Mouse (Mus musculus) CH12.LX (cell line): Measurements from ENCODE around the gene 4931406P16Rik. TPM values are rescaled to one million over a fixed set of nuclear protein-coding genes. Genes with fewer than 3 reads are reported as not detected.

Experiments used
- DNase-seq: peaks from one replicate; pipeline ENCODE4 v3.0.0-alpha.2; 2013; ENCODE audit errors: extremely low read depth
- H3K27ac ChIP-seq: 2 replicates; pipeline ENCODE4 v1.5.1; 2012; ENCODE audit warnings: low read depth, mild to moderate bottlenecking, control low read depth, moderate library complexity; ENCODE audit not compliant: insufficient read depth
- H3K27me3 ChIP-seq: replicated peaks from 2 replicates; pipeline ENCODE3; 2012; ENCODE audit warnings: inconsistent platforms
- H3K36me3 ChIP-seq, 2 experiments: replicated peaks in 1 of 2; 2 replicates each; pipeline versions ENCODE3 to v1.6.1; 2012; ENCODE audit warnings: inconsistent platforms in 1 of 2, low read length in 1 of 2, mild to moderate bottlenecking in 1 of 2, mixed read lengths in 1 of 2, moderate library complexity in 1 of 2; ENCODE audit not compliant: control insufficient read depth in 1 of 2, insufficient read depth in 1 of 2
- H3K4me1 ChIP-seq, 2 experiments: 2 replicates each; pipeline ENCODE4 v1.6.1; 2012; ENCODE audit warnings: inconsistent platforms in 1 of 2, moderate library complexity in 1 of 2; ENCODE audit not compliant: insufficient read depth in 2 of 2, control insufficient read depth in 1 of 2
- H3K4me2 ChIP-seq: 2 replicates; pipeline ENCODE4 v1.6.1; 2012; ENCODE audit warnings: low read depth, mild to moderate bottlenecking, control low read depth; ENCODE audit not compliant: poor library complexity, insufficient read depth, severe bottlenecking
- H3K4me3 ChIP-seq, 3 experiments: fragments of 150-350 bp in 1 of 3; sonication (generic) in 1 of 3; replicated peaks in 1 of 3; 2 replicates each; pipeline versions ENCODE3 to v1.5.1; 2011 to 2012; ENCODE audit warnings: low read depth in 2 of 3, low read length in 2 of 3, mild to moderate bottlenecking in 2 of 3, moderate library complexity in 2 of 3, control low read depth in 1 of 3, improper control_type of control experiment in 1 of 3, inconsistent platforms in 1 of 3, mixed read lengths in 1 of 3; ENCODE audit not compliant: poor library complexity in 1 of 3
- H3K79me2 ChIP-seq: replicated peaks from 2 replicates; pipeline ENCODE4 v1.6.1; 2012; ENCODE audit warnings: mild to moderate bottlenecking, moderate library complexity; ENCODE audit not compliant: control insufficient read depth, poor library complexity, insufficient read depth, severe bottlenecking; ENCODE audit errors: extremely low read depth
- H3K9ac ChIP-seq: 2 replicates; pipeline ENCODE4 v1.6.1; 2012; ENCODE audit warnings: low read depth, mild to moderate bottlenecking, control low read depth, moderate library complexity; ENCODE audit not compliant: insufficient read depth
- H3K9me3 ChIP-seq: replicated peaks from 2 replicates; pipeline ENCODE3; 2012; ENCODE audit warnings: low read length, inconsistent platforms, mixed read lengths
- BHLHE40 ChIP-seq: IDR thresholded peaks from 2 replicates; pipeline ENCODE4 v1.6.1; 2011; ENCODE audit warnings: mild to moderate bottlenecking, low read depth, low read length, improper control_type of control experiment
- CHD1 ChIP-seq: IDR thresholded peaks from 2 replicates; pipeline ENCODE4 v1.6.1; 2012; ENCODE audit warnings: low read depth, low read length, improper control_type of control experiment, inconsistent platforms
- CHD2 ChIP-seq: IDR thresholded peaks from 2 replicates; pipeline ENCODE4 v1.6.1; 2011; ENCODE audit warnings: low read length, improper control_type of control experiment
- CTCF ChIP-seq, 2 experiments: IDR thresholded peaks in 1 of 2; conservative IDR thresholded peaks in 1 of 2; 2 replicates each; pipeline ENCODE4 v1.5.1; 2011 to 2012; ENCODE audit warnings: low read depth in 2 of 2, low read length in 2 of 2, improper control_type of control experiment in 1 of 2, inconsistent platforms in 1 of 2, mild to moderate bottlenecking in 1 of 2, moderate library complexity in 1 of 2
- ELF1 ChIP-seq: IDR thresholded peaks from 2 replicates; pipeline ENCODE4 v1.6.1; 2014; ENCODE audit warnings: low read depth, mild to moderate bottlenecking, inconsistent platforms, low read length, improper control_type of control experiment
- EP300 ChIP-seq: IDR thresholded peaks from 2 replicates; pipeline ENCODE4 v1.6.1; 2011; ENCODE audit warnings: low read length, improper control_type of control experiment
- ETS1 ChIP-seq: conservative IDR thresholded peaks from 2 replicates; pipeline ENCODE4 v1.6.1; 2012; ENCODE audit warnings: low read depth, mild to moderate bottlenecking, inconsistent platforms, low read length, improper control_type of control experiment, moderate library complexity
- GABPA ChIP-seq: IDR thresholded peaks from 2 replicates; pipeline ENCODE4 v1.6.1; 2012; ENCODE audit warnings: low read depth, low read length, improper control_type of control experiment, inconsistent platforms; ENCODE audit not compliant: insufficient replicate concordance
- HCFC1 ChIP-seq: IDR thresholded peaks from 2 replicates; pipeline ENCODE4 v1.6.1; 2012; ENCODE audit warnings: low read depth, mild to moderate bottlenecking, inconsistent platforms, low read length, improper control_type of control experiment
- IRF4 ChIP-seq: IDR thresholded peaks from 2 replicates; pipeline ENCODE4 v1.6.1; 2014; ENCODE audit warnings: low read depth, mild to moderate bottlenecking, inconsistent platforms, low read length, improper control_type of control experiment
- JUN ChIP-seq: IDR thresholded peaks from 2 replicates; pipeline ENCODE4 v1.6.1; 2011; ENCODE audit warnings: low read depth, mild to moderate bottlenecking, low read length, improper control_type of control experiment, moderate library complexity; ENCODE audit not compliant: insufficient read depth
- JUND ChIP-seq: conservative IDR thresholded peaks from 2 replicates; pipeline ENCODE4 v1.6.1; 2011; ENCODE audit warnings: low read depth, low read length, improper control_type of control experiment
- KAT2A ChIP-seq: IDR thresholded peaks from 2 replicates; pipeline ENCODE4 v1.6.1; 2012; ENCODE audit warnings: low read length, improper control_type of control experiment, inconsistent platforms; ENCODE audit not compliant: insufficient replicate concordance
- MAFK ChIP-seq: IDR thresholded peaks from 2 replicates; pipeline ENCODE4 v1.6.1; 2011; ENCODE audit warnings: low read length, improper control_type of control experiment; ENCODE audit not compliant: insufficient replicate concordance
- MAX ChIP-seq: IDR thresholded peaks from 2 replicates; pipeline ENCODE4 v1.6.1; 2011; ENCODE audit warnings: low read length, improper control_type of control experiment
- MAZ ChIP-seq: IDR thresholded peaks from 2 replicates; pipeline ENCODE4 v1.6.1; 2012; ENCODE audit warnings: low read depth, mild to moderate bottlenecking, inconsistent platforms, low read length, improper control_type of control experiment, moderate library complexity
- MEF2A ChIP-seq: IDR thresholded peaks from 2 replicates; pipeline ENCODE4 v1.6.1; 2014; ENCODE audit warnings: low read depth, mild to moderate bottlenecking, inconsistent platforms, low read length, improper control_type of control experiment, borderline replicate concordance
- MXI1 ChIP-seq: IDR thresholded peaks from 2 replicates; pipeline ENCODE4 v1.6.1; 2011; ENCODE audit warnings: mild to moderate bottlenecking, low read depth, low read length, improper control_type of control experiment
- MYC ChIP-seq: IDR thresholded peaks from 2 replicates; pipeline ENCODE4 v1.6.1; 2011; ENCODE audit warnings: low read depth, mild to moderate bottlenecking, improper control_type of control experiment, low read length
- POLR2A ChIP-seq: IDR thresholded peaks from 2 replicates; pipeline ENCODE4 v1.6.1; 2011; ENCODE audit warnings: low read depth, mild to moderate bottlenecking, improper control_type of control experiment, low read length
- POLR2AphosphoS2 ChIP-seq: IDR thresholded peaks from 2 replicates; pipeline ENCODE4 v1.6.1; 2011; ENCODE audit warnings: low read depth, low read length, improper control_type of control experiment
- RCOR1 ChIP-seq: conservative IDR thresholded peaks from 2 replicates; pipeline ENCODE4 v1.6.1; 2012; ENCODE audit warnings: low read depth, mild to moderate bottlenecking, inconsistent platforms, low read length, improper control_type of control experiment
- SIN3A ChIP-seq: IDR thresholded peaks from 2 replicates; pipeline ENCODE4 v1.6.1; 2012; ENCODE audit warnings: low read length, improper control_type of control experiment, inconsistent platforms
- SMC3 ChIP-seq: IDR thresholded peaks from 2 replicates; pipeline ENCODE4 v1.6.1; 2011; ENCODE audit warnings: low read depth, low read length, improper control_type of control experiment
- TCF12 ChIP-seq: IDR thresholded peaks from 2 replicates; pipeline ENCODE4 v1.6.1; 2014; ENCODE audit warnings: low read depth, mild to moderate bottlenecking, inconsistent platforms, low read length, improper control_type of control experiment
- UBTF ChIP-seq: IDR thresholded peaks from 2 replicates; pipeline ENCODE4 v1.6.1; 2012; ENCODE audit warnings: low read depth, mild to moderate bottlenecking, inconsistent platforms, low read length, improper control_type of control experiment, moderate library complexity
- USF1 ChIP-seq: IDR thresholded peaks from 2 replicates; pipeline ENCODE4 v1.6.1; 2014; ENCODE audit warnings: low read depth, mild to moderate bottlenecking, inconsistent platforms, low read length, improper control_type of control experiment
- USF2 ChIP-seq: conservative IDR thresholded peaks from 2 replicates; pipeline ENCODE4 v1.6.1; 2011; ENCODE audit warnings: low read depth, low read length, improper control_type of control experiment
- dilution Hi-C: fragments of 300-500 bp; cut with MboI; formaldehyde crosslinking; loops from 2 replicates; pipeline ENCODE4 v1.14.3; 2020; ENCODE audit warnings: low sequenced_read_pairs; ENCODE audit not compliant: extremely low pct_unique_long_range_greater_than_20kb, extremely low pct_ligation_motif_present
- in situ Hi-C: fragments of 300-500 bp; cut with MboI; formaldehyde crosslinking; loops from 3 replicates; pipeline ENCODE4 v1.14.3; 2019; ENCODE audit warnings: low sequenced_read_pairs, low pct_ligation_motif_present, low pct_unique_long_range_greater_than_20kb, mixed read lengths
- polyA plus RNA-seq: library from polyadenylated mRNA; unstranded; fragments of >175 nt; gene quantifications from 2 replicates; pipeline ENCODE4 v1.2.1, GENCODE M21; 2012; ENCODE audit warnings: low read depth; ENCODE audit not compliant: insufficient read length
- total RNA-seq, 2 experiments: library from RNA; depleted of rRNA; stranded (reverse); fragments of 300-350 nt in 1 of 2; fragments of >200 nt in 1 of 2; gene quantifications; 2 replicates each; pipeline ENCODE4 v1.2.3; 2012 to 2014

The 4931406P16Rik gene
- total and polyA plus RNA-seq, 3 experiments: 10.0 to 15.6 (median 11.7) TPM

DNA sequence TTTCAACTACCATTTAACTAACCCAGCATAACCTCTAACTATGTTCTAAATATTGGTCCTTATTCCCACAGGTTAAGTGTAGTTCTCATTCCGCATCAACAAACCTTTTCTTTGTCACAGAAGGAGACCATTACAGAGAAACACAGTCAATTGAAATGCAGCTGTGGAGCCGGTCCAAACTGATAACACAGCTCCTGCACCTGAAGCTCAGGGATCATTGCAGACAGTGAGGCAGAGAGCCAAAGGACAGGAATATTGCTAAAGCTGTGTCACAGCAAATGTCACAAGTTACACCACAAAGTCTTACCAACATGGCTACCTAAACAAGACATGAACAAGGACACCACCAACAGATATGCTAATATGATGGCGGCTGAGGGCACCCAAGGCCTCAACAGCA is 37.3 kb downstream of the 4931406P16Rik start:
- Histone ChIP-seq H3K9ac (no peak overlapping the region), H3K27me3 (no peaks in the 10 kb centered on the region)

DNA sequence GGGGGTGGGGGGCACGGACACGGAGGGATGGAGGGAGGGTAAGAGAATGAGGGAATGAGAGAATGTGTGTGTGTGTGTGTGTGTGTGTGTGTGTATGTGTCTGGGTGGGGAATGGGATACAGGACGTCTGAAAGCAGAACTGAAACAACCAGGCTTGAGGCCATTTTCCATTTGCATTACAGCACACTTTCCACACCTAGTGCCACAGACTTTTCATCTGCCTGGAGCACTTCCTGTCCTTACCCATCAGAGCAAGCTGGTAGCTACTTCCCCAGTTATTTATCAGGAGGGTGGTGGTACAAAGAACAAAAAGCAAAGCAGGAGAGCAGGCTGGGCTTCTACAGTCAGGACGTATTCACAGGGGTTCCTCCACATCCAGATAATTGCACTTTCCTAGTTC is 40.9 kb downstream of the 4931406P16Rik start:
- in situ Hi-C loops (loop anchor here (25.0 kb wide), 1 partner anchor 390 kb away; the partner anchor contains the start of gene Kctd15), dilution Hi-C loops (no loop called here)
- peak overlapping the region; percentile 25; the same call in 1 of the 2 replicates for H3K4me2 ChIP-seq

More for the DNA sequence above, 37.3 kb downstream of the 4931406P16Rik start:
- H3K9me3 ChIP-seq: no peaks in the 10 kb centered on the region
- in situ Hi-C loops: no loop called here
- TF ChIP-seq TCF12 (no peak), EP300 (no peak), POLR2A (no peak), MEF2A (no peak), KAT2A (no peak), CHD1 (no peak), HCFC1 (no peak), RCOR1 (no peak), CTCF (conservative IDR thresholded peaks at IDR 0.05 in 1 of 2, IDR thresholded peaks at IDR 0.05 in 1 of 2; ENCODE audit: low read depth in 2 of 2, low read length in 2 of 2) (no peak)
- dilution Hi-C loops: no loop called here
- H3K27ac ChIP-seq: no peak overlapping the region
- H3K79me2 ChIP-seq: 0 out of 2 replicates have a peak, but pooled peaks cover 2% of the 10 kb centered on the region
- H3K4me1 ChIP-seq: peaks cover 12 to 34% of the 10 kb centered on the region in 2 experiments
- peaks cover 0 to 26% of the 10 kb centered on the region in 2 experiments for H3K36me3 ChIP-seq
- DNase-seq: no peak
- H3K4me3 ChIP-seq: no peak overlapping the region
- H3K4me2 ChIP-seq: no peak overlapping the region

More for the DNA sequence above, 40.9 kb downstream of the 4931406P16Rik start:
- TF ChIP-seq KAT2A (0 out of 2 replicates have a peak, but pooled peaks have one; percentile 27), MEF2A (peak; percentile 87; the same call in 1 of the 2 replicates), RCOR1 (peak; percentile 99), MAZ (peak; percentile 74), JUND (peak; percentile 77), MAFK (peak; percentile 74; the same call in 1 of the 2 replicates), TCF12 (peak; percentile 81; the same call in 1 of the 2 replicates), SMC3 (no peak), ETS1 (peak; percentile 85), SIN3A (0 out of 2 replicates have a peak, but pooled peaks have one; percentile 39), JUN (peak; percentile 96), GABPA (no peak), USF2 (no peak), POLR2A (0 out of 2 replicates have a peak, but pooled peaks have one; percentile 22), USF1 (no peak), BHLHE40 (peak; percentile 92), MYC (peak; percentile 80), CHD2 (peak; percentile 90), CHD1 (no peak), ELF1 (peak; percentile 67), MXI1 (no peak; the same call in 1 of the 2 replicates), EP300 (peak; percentile 100), IRF4 (peak; percentile 100), MAX (peak; percentile 41; the same call in 1 of the 2 replicates), POLR2AphosphoS2 (no peak), UBTF (no peak)
- TF ChIP-seq, all 38 proteins: peak for 18
- H3K9ac ChIP-seq: no peak overlapping the region
- DNase-seq: peak; percentile 86
- H3K79me2 ChIP-seq: 0 out of 2 replicates have a peak, but pooled peaks cover 2% of the 10 kb centered on the region
- peaks cover 0 to 7% of the 10 kb centered on the region in 2 experiments for H3K36me3 ChIP-seq
- peaks cover 12 to 40% of the 10 kb centered on the region in 2 experiments for H3K4me1 ChIP-seq
- no peak overlapping the region for H3K27ac ChIP-seq
- H3K27me3 ChIP-seq: no peaks in the 10 kb centered on the region
- no peaks in the 10 kb centered on the region for H3K9me3 ChIP-seq
- H3K4me3 ChIP-seq: no peak overlapping the region
